Mouse (Mus musculus) heart, postnatal 14 days (tissue): ENCODE results near the gene Ttc7. TPM values are rescaled to one million over a fixed set of nuclear protein-coding genes. Genes with fewer than 3 reads are reported as not detected.

Experiments
- DNase-seq, 2 experiments: peaks; one replicate each; pipeline ENCODE4 v3.0.0; 2021 to 2022
- intact Hi-C: fragments of 180-260 bp; cut with DNase I; formaldehyde crosslinking; loops from one replicate; pipeline ENCODE4 v1.15.1; 2025
- total RNA-seq, 2 experiments: library from RNA; stranded (reverse); gene quantifications; 2 replicates each; pipeline ENCODE4 v1.2.3; 2021

The Ttc7 gene
- total RNA-seq, 2 experiments from 2014 or later = 6.7 to 8.2 TPM

GRCm38 (mm10) chr17:87310497-87310896 lies 27.8 kb downstream of the Ttc7 start:
- no peak for DNase-seq
- intact Hi-C loops = loop anchor here (10.0 kb wide), 1 partner anchor 354 kb away; no protein-coding TSS in a partner anchor

- no peak for DNase-seq
These were observed 29.7 kb downstream of the Ttc7 start for GRCm38 (mm10) chr17:87312351-87312750.

GRCm38 (mm10) chr17:87312924-87313870 lies 30.5 kb downstream of the Ttc7 start:
- DNase-seq = no peak
- intact Hi-C loops = loop anchor here (10.0 kb wide), 1 partner anchor 352 kb away; no protein-coding TSS in a partner anchor

More at GRCm38 (mm10) chr17:87312351-87312750, 29.7 kb downstream of the Ttc7 start:
- intact Hi-C loops = loop anchor here (10.0 kb wide), 1 partner anchor 352 kb away; no protein-coding TSS in a partner anchor

DNA sequence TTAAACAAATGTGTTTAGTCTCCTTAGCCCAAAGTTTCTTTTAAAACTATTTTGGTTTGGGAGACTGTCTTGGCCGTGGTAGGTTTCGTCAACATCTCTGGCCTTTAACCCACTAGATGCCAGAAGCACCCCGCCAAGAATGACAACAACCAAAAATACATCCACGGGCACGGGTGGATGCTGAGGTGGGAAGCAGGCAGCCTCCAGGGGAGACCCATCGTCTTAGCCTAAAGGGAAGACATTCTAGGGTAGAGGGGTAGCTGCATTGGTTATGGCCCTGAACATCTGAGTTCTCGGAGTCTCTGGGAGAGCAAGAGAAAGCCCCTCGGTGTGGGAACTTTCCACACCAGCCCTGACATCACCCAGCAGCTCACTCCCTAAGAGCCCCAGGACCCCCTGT lies 31.4 kb downstream of the Ttc7 start:
- intact Hi-C loops = loop anchor here (2.0 to 10.0 kb wide), 2 partner anchors 133 to 351 kb away; partner anchors contain the start of gene Calm2
- no peak for DNase-seq

DNA sequence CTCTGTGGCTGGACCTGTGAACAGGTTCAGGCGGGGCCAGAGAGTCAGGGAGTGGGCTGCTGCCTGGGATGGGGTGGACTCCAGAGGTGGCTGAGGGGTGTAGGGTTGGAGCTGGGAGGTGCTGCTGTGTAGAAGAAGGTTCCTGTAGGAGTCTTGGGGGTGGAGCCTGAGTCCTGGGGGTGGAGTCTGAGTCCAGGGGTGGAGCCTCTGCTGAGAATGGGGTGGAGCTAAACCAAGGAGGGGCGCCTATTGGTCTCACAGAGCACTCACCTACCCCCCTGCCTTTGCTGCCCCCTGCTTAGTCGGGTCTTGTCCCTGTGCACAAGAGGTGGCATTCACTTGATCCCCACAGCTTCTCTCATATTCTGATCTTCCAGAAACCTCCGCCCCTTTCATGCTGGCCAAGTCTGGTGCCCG lies 31.9 kb downstream of the Ttc7 start:
- peak in 1 of 2 experiments; percentile 54 for DNase-seq
- intact Hi-C loops = loop anchor here (2.0 to 10.0 kb wide), 2 partner anchors 132 to 350 kb away; partner anchors contain the start of gene Calm2

GRCm38 (mm10) chr17:87315021-87315531 lies 32.4 kb downstream of the Ttc7 start:
- peak; percentile 94 to 97 for DNase-seq
- intact Hi-C loops = loop anchor here (1.0 to 10.0 kb wide), 3 partner anchors 132 to 350 kb away; partner anchors contain the start of gene Calm2

DNA sequence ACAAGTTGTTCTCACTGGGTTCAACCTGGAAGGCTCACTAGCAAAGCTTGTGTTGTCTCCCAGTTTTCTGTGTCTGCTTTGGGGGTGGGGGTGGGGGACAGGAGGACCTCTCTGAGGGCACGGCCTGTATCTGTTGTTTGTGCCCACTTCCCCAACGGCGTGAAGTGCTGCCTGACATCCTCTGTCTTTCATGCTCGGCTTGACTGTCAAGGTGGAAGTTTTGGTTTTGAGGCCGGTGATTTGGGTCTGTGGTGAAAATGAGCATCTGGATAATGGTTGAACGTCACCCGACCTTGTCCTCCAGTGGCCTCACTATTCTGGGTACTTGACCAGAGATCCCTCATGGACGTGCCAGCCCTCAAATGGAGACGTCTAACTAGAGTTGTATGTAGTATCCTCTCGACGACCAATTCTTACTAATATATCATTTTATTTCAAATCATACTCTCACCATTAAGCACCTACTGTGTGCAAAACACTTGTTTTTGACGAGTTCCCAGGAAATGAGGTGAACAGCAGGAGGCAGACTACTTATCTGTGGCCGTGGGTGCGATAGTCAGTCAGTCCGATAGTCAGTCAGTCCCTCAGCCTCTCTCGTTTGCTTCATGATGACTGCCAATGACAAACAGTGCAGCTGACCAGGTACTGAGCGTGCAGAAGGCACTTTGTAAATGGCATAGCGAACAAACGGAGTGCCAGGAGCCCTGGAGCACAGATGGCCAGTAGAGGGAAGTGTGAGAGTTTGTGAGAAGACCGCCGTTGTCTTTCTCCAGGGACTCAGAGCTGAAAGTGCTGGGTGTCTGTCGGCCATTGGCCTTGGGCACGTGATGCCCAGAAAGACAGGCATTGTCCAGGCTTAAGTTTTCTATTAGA lies 33.4 kb downstream of the Ttc7 start:
- no peak for DNase-seq
- intact Hi-C loops = loop anchor here (1.0 to 10.0 kb wide), 5 partner anchors 113 to 349 kb away; partner anchors contain the start of gene Calm2

- intact Hi-C loops = loop anchor here (2.0 to 10.0 kb wide), 2 partner anchors 214 to 348 kb away; no protein-coding TSS in a partner anchor
- DNase-seq = no peak
These were observed 34.6 kb downstream of the Ttc7 start for GRCm38 (mm10) chr17:87317271-87317670.

DNA sequence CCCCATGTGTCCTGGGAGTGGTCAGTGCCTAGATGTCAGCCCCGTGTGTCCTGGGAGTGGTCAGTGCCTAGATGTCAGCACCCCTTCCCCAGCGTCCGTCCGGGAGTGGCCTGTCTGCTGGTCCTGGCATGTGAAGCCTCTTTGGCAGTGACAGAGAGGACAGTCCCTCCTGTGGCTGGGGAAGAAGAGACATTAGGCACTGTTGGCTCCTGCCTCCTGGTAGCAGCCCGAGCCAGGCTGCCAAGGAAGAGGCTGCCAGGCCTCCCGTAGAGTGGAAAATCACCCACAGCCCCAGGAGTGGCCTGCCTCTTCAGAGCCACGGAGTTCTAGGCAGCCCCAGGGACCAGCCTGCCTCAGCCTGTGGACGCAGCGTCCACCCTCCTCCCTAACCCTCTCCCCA lies 35.3 kb downstream of the Ttc7 start:
- intact Hi-C loops = loop anchor here (2.0 to 10.0 kb wide), 2 partner anchors 213 to 347 kb away; no protein-coding TSS in a partner anchor

GRCm38 (mm10) chr17:87321673-87322072 lies 39.0 kb downstream of the Ttc7 start:
- no peak for DNase-seq
- intact Hi-C loops = no loop called here

More for the DNA sequence above, 35.3 kb downstream of the Ttc7 start:
- DNase-seq = no peak

DNA sequence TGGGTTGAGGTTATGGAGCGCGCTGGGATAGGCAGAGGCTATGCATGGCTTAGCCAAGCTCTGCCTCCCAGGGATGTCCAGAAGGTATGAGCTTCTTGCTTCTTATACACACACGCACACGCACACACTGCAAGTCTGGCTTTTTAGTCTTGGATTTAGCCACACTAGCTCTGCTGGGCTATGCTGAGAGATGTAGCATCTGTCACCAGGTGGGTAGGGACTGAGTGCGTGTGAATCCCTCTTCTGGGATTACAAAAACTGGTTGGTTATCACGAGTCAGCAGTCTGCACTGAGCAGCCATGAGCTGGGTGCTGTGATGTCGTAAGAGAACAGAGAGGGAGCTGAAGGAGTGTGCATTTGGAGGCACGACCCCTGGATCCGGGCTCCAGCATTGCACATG lies 40.5 kb downstream of the Ttc7 start:
- DNase-seq = no peak
- intact Hi-C loops = no loop called here

DNA sequence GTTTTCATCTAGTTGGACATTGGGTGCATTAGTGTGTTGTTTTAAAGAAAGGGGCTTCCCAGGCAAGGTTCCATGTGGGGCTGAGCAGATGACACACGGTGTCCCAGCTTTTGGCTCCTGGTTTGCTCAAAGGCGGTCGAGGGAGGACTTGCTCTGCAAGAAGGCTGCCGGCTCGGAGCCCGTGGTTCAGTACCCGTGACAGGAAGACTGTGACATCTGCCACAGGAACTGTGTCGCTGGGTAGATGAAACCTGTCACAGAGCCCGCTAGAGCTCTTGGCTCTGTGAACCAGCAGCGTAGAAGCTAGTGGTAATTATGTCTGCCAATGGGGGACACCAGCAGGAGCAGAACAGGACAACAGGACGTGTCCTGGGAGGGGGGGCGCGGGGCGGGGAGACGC lies 42.8 kb downstream of the Ttc7 start:
- no peak for DNase-seq
- intact Hi-C loops = no loop called here

DNA sequence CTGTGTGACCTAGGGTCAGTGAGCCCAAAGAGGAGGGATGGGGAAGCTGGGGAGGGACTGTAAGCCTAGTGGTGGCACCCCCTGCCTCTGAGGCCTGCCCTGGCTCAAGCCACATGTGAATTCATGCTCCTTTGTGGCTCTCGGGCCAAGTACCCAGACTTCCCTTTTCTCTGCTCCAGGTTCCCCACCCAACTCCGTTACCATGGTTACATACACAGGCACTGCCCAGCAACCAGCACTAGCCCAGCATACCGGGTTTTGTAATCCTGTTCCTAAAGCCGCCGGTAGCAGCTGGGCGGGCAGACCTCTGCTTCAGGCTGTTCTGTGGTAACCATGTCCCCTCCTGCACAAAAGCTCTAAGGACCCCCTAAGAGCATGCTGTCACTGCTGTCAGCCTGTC lies 44.3 kb downstream of the Ttc7 start:
- no peak for DNase-seq

GRCm38 (mm10) chr17:87327645-87328044 lies 45.0 kb downstream of the Ttc7 start:
- intact Hi-C loops = no loop called here
- DNase-seq = no peak

More for the DNA sequence above, 44.3 kb downstream of the Ttc7 start:
- intact Hi-C loops = no loop called here

DNA sequence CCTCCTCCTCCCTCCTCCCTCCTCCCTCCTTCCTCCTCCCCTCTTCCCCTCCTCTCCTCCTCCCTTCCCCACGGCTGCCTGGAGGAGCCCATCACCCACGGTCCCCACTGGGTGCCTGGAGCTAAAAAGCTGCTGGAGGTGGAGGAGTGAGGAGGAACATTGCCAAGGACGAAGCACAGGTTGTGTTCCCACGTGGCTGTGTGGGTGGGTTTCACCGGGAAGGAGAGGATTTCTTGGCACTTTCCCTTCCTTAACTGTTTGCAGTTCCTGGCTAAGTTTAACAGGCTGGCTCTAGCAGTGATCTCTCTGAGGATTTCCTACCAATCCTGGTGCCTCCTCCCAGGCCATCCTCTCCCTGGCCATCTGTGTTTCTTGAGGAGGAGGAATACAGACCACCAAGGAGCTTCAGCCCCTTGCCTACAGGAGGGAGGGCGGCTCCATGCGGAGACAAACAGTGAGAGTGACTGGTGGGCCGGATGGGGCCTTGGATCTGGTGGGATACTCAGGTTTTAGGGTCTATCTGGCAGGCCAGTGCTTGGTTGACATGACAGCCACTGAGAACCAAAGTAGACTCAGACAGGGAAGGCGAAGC lies 45.6 kb downstream of the Ttc7 start:
- no peak for DNase-seq
- intact Hi-C loops = no loop called here

GRCm38 (mm10) chr17:87329144-87329700 lies 46.5 kb downstream of the Ttc7 start:
- intact Hi-C loops = no loop called here
- no peak for DNase-seq

GRCm38 (mm10) chr17:87330250-87330920 lies 47.7 kb downstream of the Ttc7 start:
- intact Hi-C loops = loop anchor here (5.0 kb wide), 1 partner anchor 117 kb away; the partner anchor contains the start of gene Calm2
- no peak for DNase-seq

DNA sequence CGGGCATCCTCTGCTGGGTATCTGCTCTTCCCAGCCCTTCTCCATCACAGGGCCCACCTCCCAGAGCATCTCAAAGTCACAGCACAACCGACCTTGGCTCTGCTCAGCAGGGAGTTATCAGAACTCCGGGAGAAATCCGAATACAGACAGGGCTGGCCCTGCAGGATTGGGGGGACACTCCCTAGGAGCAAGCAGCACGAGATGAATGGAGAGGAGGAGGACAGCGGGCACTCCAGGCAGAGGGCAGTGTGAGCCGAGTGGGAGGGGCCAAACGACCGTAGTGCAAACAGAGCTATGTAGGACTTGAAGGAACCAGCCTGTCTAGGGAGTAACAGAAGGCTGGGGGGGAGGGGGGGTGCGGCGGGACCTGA lies 48.2 kb downstream of the Ttc7 start:
- intact Hi-C loops = loop anchor here (5.0 kb wide), 1 partner anchor 116 kb away; the partner anchor contains the start of gene Calm2
- DNase-seq = peak in 1 of 2 experiments; percentile 41
